Mouse (Mus musculus) ovary, postnatal 10 days (tissue): ENCODE results near the gene Cyp2c23.

Experiments used
- DNase-seq: peaks from one replicate; pipeline ENCODE4 v3.0.0; 2022; ENCODE audit warnings: low spot score

Cyp2c23 gene

DNA sequence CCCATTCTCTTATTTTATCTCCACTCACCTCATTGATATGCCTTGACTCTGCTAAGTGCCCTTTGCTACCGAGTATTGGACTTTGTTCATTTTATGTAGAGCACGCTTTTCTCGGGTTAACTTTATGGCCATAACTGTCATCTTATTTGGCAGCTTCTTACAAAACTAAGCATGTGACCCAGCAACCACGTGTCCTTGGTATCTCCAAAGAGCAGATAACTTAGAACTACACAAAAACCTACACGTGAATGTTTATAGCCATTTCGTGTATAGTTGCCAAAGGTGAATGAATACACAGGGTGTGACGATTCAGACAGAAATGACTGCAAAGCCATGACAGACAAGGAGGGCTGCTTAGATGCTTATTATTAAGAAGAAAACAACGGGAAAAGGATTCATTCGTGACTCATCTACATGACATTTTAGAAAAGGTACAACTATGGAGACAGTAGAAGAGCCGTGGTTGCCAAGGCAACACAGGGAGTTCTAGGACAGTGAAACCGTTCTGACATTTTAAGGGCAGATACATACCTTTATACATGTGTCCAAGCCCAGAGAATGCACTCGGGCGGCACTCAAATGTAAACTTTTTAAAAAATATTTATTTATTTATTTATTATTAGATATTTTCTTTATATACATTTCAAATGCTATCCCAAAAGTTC is 4.0 kb downstream of the Cyp2c23 start:
- DNase-seq, result no peak

DNA sequence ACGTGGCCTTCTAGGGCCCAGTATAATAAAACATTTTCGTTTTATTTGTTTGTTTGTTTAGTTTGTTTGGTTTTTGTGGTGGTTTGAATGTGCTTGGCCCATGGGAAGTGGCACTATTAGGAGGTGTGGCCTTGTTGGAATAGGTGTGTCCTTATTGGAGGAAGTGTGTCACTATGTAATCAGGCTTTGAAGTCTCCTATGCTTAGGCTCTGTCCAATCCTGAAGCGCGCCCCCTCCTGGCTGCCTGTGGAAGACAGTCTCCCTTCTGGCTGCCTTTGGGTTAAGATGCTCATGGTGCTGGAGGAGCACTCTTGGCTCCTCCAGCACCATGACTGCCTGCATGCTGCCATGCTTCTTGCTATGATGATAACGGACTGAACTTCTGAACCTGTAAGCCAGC is 5.9 kb downstream of the Cyp2c23 start:
- no peak for DNase-seq

GRCm38 (mm10) chr19:44021502-44021901 is 7.5 kb downstream of the Cyp2c23 start:
- peak; percentile 11 for DNase-seq

- DNase-seq, result no peak
Observed at GRCm38 (mm10) chr19:44019739-44020138, 9.3 kb downstream of the Cyp2c23 start.

DNA sequence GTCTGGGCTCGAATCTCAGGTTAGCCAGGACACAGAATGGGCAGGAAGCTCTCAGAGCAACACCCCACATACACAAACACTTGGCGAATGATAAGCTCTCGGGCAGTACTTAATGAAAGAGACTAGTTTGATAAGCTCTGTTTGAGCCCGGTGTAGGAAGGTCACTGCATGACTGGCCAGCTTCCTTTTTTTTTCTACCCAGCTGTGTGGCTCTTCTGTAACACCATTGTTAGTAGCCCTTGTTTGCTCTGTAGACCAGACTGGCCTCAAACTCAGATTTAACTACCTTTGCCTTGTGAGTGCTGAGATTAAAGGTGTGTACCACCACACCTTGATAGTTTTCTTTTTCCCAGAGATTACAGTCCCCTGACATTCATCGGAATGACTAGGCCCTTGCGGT is 15.1 kb downstream of the Cyp2c23 start:
- DNase-seq, result no peak

DNA sequence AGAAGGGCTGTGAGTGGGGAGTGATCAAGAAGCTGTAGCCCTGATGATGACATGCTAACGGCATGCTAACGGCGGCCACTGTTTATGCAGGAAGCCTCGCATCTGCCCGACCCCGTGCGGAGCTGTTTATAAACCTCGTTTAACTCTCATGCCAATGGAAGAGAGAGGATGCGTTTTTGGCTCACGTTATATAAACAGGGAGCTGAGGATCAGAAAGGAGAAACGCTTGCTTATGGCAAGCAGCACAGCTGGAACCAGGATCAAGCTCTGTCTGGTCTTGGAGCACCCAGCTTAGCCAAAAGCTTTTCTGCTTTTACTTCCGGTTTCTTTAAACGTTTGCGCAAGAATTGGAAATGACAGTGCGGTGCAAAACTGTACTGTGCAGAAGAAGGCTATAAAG is 20.2 kb downstream of the Cyp2c23 start:
- no peak for DNase-seq

- DNase-seq, result no peak
Observed at GRCm38 (mm10) chr19:44007186-44007585, 21.8 kb downstream of the Cyp2c23 start.

GRCm38 (mm10) chr19:44005025-44005424 is 24.0 kb downstream of the Cyp2c23 start:
- DNase-seq, result no peak

- no peak for DNase-seq
Observed at GRCm38 (mm10) chr19:44004261-44004660, 24.7 kb downstream of the Cyp2c23 start.

DNA sequence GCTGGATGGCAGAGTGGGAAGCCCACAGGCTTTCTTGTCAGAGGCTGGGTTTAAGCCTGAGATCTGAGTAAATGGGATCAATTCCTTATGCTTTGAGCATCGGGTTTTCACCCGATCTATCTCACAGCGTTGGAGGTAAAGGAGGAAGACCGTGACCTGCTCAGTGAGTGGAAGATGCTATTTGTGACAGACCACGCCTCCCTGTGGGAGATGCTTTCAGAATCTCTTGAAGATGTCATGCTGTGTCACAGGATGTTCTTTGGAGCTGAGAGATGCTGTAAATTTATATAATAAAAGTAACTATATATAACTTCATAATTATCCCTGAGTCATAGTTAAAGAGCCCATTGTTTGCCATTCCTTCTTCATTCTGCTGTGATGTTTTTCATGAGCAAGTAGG is 28.3 kb downstream of the Cyp2c23 start:
- no peak for DNase-seq

DNA sequence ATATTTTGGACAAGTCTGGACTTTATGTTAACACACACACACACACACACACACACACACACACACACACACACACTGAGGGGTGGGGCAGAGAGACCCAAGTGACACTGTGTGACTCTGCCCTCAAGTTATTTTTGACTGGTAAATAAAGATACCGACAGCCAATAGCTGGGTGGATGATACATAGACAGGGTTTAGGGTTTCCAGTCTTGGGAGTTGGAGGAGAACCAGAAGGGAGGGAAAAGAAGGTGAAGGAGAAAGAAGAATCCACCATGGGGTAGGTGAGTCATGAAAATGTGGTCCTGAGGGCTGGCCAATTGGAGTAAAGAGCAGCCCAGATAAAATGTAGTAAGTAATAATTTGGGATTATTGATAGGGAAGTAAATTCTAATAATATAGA is 28.9 kb downstream of the Cyp2c23 start:
- no peak for DNase-seq

DNA sequence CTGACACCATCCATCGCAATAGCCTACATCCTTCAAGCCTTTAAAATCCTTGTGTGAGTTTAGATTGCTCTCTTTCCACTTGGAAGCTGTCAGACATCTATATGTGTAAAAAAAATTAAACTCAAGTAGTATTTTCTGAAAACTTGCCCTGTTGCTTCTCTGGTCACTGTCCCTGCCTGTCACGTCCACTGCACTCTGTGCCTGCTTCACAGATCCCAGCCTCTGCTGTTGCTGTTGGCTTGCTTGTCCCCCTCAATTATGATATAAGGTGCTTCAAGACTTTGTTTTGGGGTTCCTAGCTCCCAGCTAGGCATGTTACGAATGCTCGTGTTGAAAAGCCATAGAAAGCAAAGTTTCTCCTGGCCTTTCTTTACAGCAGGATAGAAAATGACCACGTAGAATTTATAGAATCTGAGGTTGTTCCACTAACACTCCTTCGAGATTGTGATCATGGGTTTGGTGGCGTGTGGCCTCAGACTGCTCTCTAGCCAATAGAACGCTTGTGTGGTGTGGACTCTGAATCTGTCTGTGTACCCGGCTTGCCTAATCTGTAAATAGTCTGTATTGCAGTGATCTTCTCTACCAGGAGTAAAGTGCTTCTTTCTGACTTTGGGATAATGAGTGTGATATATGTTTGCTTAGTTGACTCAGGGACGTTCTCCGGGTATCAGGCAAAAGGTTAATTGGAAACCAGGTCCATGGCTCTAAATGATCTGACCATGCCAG is 30.0 kb downstream of the Cyp2c23 start:
- DNase-seq, result no peak

DNA sequence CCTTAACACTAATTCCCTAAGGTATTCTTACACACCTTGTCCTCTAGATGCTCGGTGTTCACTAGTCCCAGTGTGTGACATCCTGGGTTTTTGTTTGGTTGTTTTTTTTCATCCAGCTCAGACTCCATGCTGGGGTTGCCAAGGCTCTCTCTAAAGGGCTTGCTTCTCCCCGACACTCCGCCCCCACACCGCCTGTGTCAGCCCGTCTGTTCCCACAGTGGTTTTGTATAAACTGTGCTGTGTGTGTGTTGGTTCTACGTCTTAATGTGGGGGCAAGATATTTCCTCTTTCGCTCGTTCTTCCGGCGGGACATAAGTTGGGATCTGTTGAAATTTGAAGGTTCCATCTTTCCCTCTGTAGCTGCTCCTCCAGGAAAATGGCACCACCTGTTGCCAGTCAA is 30.9 kb downstream of the Cyp2c23 start:
- no peak for DNase-seq

GRCm38 (mm10) chr19:43995427-43995826 is 33.6 kb downstream of the Cyp2c23 start:
- no peak for DNase-seq

- DNase-seq, result no peak
Observed at GRCm38 (mm10) chr19:43992464-43992863, 36.5 kb downstream of the Cyp2c23 start.

- no peak for DNase-seq
Observed at GRCm38 (mm10) chr19:43990362-43990761, 38.6 kb downstream of the Cyp2c23 start.

DNA sequence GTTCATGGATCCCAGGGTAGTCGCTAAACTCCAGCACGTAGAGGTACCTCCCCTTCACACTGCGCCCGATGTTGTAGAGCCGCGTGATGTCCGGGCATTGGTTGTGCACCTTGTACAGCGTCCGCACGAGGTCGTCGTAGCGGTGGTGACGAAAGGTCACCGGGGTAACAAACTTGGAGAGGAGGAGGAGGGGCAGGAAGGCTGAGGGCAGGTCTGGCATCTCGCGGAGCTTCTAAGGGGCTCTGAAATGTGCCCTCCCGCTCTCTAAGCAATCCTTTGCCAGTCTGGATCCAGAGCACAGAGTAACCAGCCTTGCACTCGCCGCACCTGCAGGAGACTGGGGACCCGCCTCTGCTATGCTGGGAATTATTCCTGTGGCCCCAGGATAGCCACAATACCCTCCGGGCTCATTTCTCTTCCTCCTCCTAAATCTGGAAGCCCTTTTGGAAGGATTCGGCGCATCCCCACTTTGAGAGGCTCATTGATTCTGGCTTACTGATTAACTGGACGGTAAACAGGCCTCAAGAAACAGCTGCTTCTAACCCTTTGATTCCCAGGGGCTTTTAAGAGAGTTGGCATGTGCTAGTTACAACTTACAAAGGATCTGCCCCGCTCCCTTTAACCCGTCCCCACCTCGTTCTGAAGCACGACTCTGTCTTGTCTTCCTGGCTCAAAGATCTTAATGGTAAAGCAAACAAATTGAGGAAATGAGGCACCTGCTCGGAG is 42.8 kb downstream of the Cyp2c23 start, which contains the start of gene Cpn1:
Gene Cpn1, minus strand, starts transcription at position 488 of the 726 bp plus-strand sequence.
- no peak for DNase-seq

DNA sequence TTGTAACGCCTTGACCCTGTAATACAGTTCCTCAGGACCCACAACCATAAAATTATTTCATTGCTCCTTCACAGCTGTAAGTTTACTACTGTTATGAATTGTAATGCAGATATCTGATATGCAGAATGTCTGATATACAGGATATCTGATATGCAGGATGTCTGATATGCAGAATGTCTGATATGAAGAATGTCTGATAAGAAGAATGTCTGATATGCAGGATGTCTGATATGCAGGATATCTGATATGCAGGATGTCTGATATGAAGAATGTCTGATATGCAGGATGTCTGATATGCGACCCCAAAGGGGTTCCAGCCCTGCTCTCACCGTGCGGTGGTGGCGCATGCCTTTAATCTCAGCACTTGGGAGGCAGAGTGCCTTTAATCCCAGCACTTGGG is 47.0 kb downstream of the Cyp2c23 start:
- DNase-seq, result no peak

- no peak for DNase-seq
Observed at GRCm38 (mm10) chr19:43980711-43981110, 48.3 kb downstream of the Cyp2c23 start.

- DNase-seq, result no peak
Observed at GRCm38 (mm10) chr19:43977799-43978198, 51.2 kb downstream of the Cyp2c23 start.

DNA sequence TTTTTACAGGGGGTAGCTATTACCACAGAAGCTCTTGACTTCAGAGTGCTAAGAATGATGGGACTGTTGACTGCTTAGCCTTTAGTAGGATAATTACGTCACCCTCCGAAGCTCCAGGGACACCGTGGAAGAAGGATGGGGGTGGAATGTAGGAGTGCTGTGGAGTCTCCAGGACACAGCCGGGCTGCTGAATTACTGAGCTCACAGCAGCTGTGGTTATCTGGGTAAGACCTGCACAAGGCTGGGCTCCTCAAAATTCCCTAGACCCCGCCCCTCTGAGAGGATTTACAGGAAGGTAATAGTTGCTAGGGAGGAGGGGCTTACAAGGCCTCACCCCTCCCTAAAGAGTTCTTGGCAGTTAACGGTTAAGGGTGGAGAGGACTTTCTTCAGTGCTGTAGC is 52.3 kb downstream of the Cyp2c23 start:
- no peak for DNase-seq

GRCm38 (mm10) chr19:43974221-43974620 is 54.8 kb downstream of the Cyp2c23 start:
- DNase-seq, result no peak

- DNase-seq, result no peak
Observed at GRCm38 (mm10) chr19:43973711-43974110, 55.3 kb downstream of the Cyp2c23 start.
